ENCODE assay signal across 8 mouse cellular contexts in genomic region chr11:100939512-100940151, GRCm38 (mm10). TPM values are rescaled to one million over a fixed set of nuclear protein-coding genes. Genes with fewer than 3 reads are reported as not detected.
DNase-seq lines count a peak whose midpoint lies in the region; ATAC-seq lines count a peak whose summit lies in the region.

Gene Stat3, minus strand, starts transcription at chr11:100939540.

- peak; percentile 100 for DNase-seq in gastrocnemius, postnatal 10 days
- DNase-seq in induced T-regulatory cell, adult 2 months (ENCODE audit: low read depth), result peak; percentile 100
- DNase-seq in left cerebral cortex, adult 9 months (ENCODE audit: low spot score in 2 of 2), result peak; percentile 96 to 100
- DNase-seq in right cerebral cortex, postnatal 14 days, result peak; percentile 100
- peak; percentile 99 to 100 for DNase-seq in urinary bladder, postnatal 36 days (ENCODE audit: low spot score in 2 of 2)

- ATAC-seq in activated CD4-positive, CD25-positive, alpha-beta regulatory T cell, adult 4 months, result peak; percentile 80
- ATAC-seq in common myeloid progenitor, adult 5-6 weeks (replicated peaks; ENCODE audit: low read depth, poor library complexity, severe bottlenecking), result peak; percentile 84
- ATAC-seq in megakaryocyte progenitor cell, adult 5-6 weeks (replicated peaks; ENCODE audit: poor library complexity), result peak; percentile 81

RNA-seq across cellular contexts. Expression of gene Stat3, which starts in this region (rescaled TPM):
- polyA plus RNA-seq in activated CD4-positive, CD25-positive, alpha-beta regulatory T cell, adult 4 months (2017; shearing (Covaris generic)), result 10 to 100 TPM; 71.0 to 82.0 TPM
- 59.6 and 74.9 TPM in 2 replicates for total RNA-seq in common myeloid progenitor, adult 5-6 weeks (2017)
- 10 to 100 TPM; 49.1 to 56.7 TPM for total RNA-seq in gastrocnemius, postnatal 10 days (2021)
- 38.3 and 38.6 TPM in 2 replicates for total RNA-seq in megakaryocyte progenitor cell, adult 5-6 weeks (2015)
- 78.6 and 85.3 TPM in 2 replicates for total RNA-seq in megakaryocyte progenitor cell, adult 5-6 weeks (2017)

Comparison
In these comparisons a context has a peak if more than half of its experiments do, and no peak if none do; other contexts are left out.
1. Peak in every context shown above with its lines: DNase-seq and ATAC-seq.